Mouse (Mus musculus): ENCODE data around the gene Col13a1. TPM values are rescaled to one million over a fixed set of nuclear protein-coding genes. Genes with fewer than 3 reads are reported as not detected.

Gene Col13a1
- polyA plus RNA-seq, 1 experiment: not detected

GRCm38 (mm10) chr10:61794971-61795370, 183.9 kb downstream of the Col13a1 start:
- no peak overlapping the region for H3K27ac ChIP-seq (ENCODE audit: insufficient read depth, low read length)
- TF ChIP-seq CTCF (IDR thresholded peaks at IDR 0.05; ENCODE audit: borderline replicate concordance, insufficient read depth, low read length) (no peak), POLR2A (IDR thresholded peaks at IDR 0.05; ENCODE audit: low read depth, low read length) (no peak)
- no peaks in the 10 kb centered on the region for H3K4me1 ChIP-seq (ENCODE audit: control insufficient read depth, insufficient read depth, low read length)
- no peak overlapping the region for H3K4me3 ChIP-seq (ENCODE audit: insufficient read depth, low read length)

GRCm38 (mm10) chr10:61793015-61793414, 185.9 kb downstream of the Col13a1 start:
- Histone ChIP-seq H3K4me3 (ENCODE audit: insufficient read depth, low read length) (no peak overlapping the region), H3K4me1 (ENCODE audit: control insufficient read depth, insufficient read depth, low read length) (no peaks in the 10 kb centered on the region), H3K27ac (ENCODE audit: insufficient read depth, low read length) (no peak overlapping the region)
- TF ChIP-seq POLR2A (IDR thresholded peaks at IDR 0.05; ENCODE audit: low read depth, low read length) (no peak), CTCF (IDR thresholded peaks at IDR 0.05; ENCODE audit: borderline replicate concordance, insufficient read depth, low read length) (no peak)

- no peak for TF ChIP-seq CTCF (IDR thresholded peaks at IDR 0.05; ENCODE audit: borderline replicate concordance, insufficient read depth, low read length)
- TF ChIP-seq POLR2A (IDR thresholded peaks at IDR 0.05; ENCODE audit: low read depth, low read length): no peak
- Histone ChIP-seq H3K4me3 (ENCODE audit: insufficient read depth, low read length) (no peak overlapping the region), H3K27ac (ENCODE audit: insufficient read depth, low read length) (no peak overlapping the region), H3K4me1 (ENCODE audit: control insufficient read depth, insufficient read depth, low read length) (no peaks in the 10 kb centered on the region)
Measured at GRCm38 (mm10) chr10:61788499-61788898, 190.4 kb downstream of the Col13a1 start.

Other genes starting within 250 kb of the Col13a1 start
- 27.4 and 41.2 TPM in 2 replicates for gene H2afy2, start 195.0 kb downstream of the Col13a1 start, polyA plus RNA-seq (2011; ENCODE audit: insufficient read length, low read depth, missing spikeins)
- gene Neurog3, start 154.0 kb upstream of the Col13a1 start, polyA plus RNA-seq (2011; ENCODE audit: insufficient read length, low read depth, missing spikeins): not detected in 2 replicates
- gene Fam241b, start 164.8 kb upstream of the Col13a1 start, polyA plus RNA-seq (2011; ENCODE audit: insufficient read length, low read depth, missing spikeins): 0.81 and 1.3 TPM in 2 replicates